Mouse (Mus musculus): Measurements from ENCODE around the gene Cfap97d2. TPM values are rescaled to one million over a fixed set of nuclear protein-coding genes. Genes with fewer than 3 reads are reported as not detected.
A peak's percentile ranks its signal among the peaks of the same experiment; 100 is the strongest.

Gene Cfap97d2
- polyA plus RNA-seq, 1 experiment, result 0.12 TPM

- WGBS, result under 1% methylated on average over 42 of the region's 47 CpGs
- peak overlapping the region; percentile 92 for H3K4me3 ChIP-seq (ENCODE audit: extremely low read depth, insufficient read depth, insufficient read length)
- peak; percentile 46 for TF ChIP-seq POLR2A (IDR thresholded peaks at IDR 0.05; ENCODE audit: low read depth, low read length)
- TF ChIP-seq CTCF (IDR thresholded peaks at IDR 0.05; ENCODE audit: extremely low read depth, insufficient read depth, insufficient read length, insufficient replicate concordance), result peak; percentile 91
- no peaks in the 10 kb centered on the region for H3K27me3 ChIP-seq (ENCODE audit: control insufficient read depth, insufficient read depth, low read length)
- H3K36me3 ChIP-seq (ENCODE audit: control insufficient read depth, insufficient read depth, low read length), result peaks cover 11% of the 10 kb centered on the region
- peak; percentile 95 for DNase-seq (ENCODE audit: low read depth in 1 of 2, low spot score in 2 of 2)
- peak overlapping the region; percentile 99 for H3K27ac ChIP-seq (ENCODE audit: insufficient read depth, low read length)
- peaks cover 3% of the 10 kb centered on the region; the same call in 1 of the 2 replicates for H3K4me1 ChIP-seq (ENCODE audit: control insufficient read depth, insufficient read depth, insufficient read length)
These were observed 80.1 kb downstream of the Cfap97d2 start for GRCm38 (mm10) chr8:13785764-13786299.

- Histone ChIP-seq H3K36me3 (ENCODE audit: control insufficient read depth, insufficient read depth, low read length) (peaks cover 18% of the 10 kb centered on the region), H3K4me3 (ENCODE audit: extremely low read depth, insufficient read depth, insufficient read length) (no peak overlapping the region), H3K27ac (ENCODE audit: insufficient read depth, low read length) (no peak overlapping the region), H3K4me1 (ENCODE audit: control insufficient read depth, insufficient read depth, insufficient read length) (peaks cover 3% of the 10 kb centered on the region; the same call in 1 of the 2 replicates), H3K27me3 (ENCODE audit: control insufficient read depth, insufficient read depth, low read length) (no peaks in the 10 kb centered on the region)
- TF ChIP-seq POLR2A (IDR thresholded peaks at IDR 0.05; ENCODE audit: low read depth, low read length) (no peak), CTCF (IDR thresholded peaks at IDR 0.05; ENCODE audit: extremely low read depth, insufficient read depth, insufficient read length, insufficient replicate concordance) (no peak)
- WGBS, result 95% methylated on average over 8 of the region's 8 CpGs
- DNase-seq (ENCODE audit: low read depth in 1 of 2, low spot score in 2 of 2), result no peak
These were observed 83.9 kb downstream of the Cfap97d2 start for GRCm38 (mm10) chr8:13789606-13790005.

Other genes starting within 250 kb of the Cfap97d2 start
- gene Gas6, start 211.4 kb upstream of the Cfap97d2 start, polyA plus RNA-seq (2012; rRNA removed), result 54.0 and 68.1 TPM in 2 replicates
- gene 1700029H14Rik, start 143.4 kb upstream of the Cfap97d2 start, polyA plus RNA-seq (2012; rRNA removed), result 0.19 and 0.22 TPM in 2 replicates
- 98.7 and 123 TPM in 2 replicates for gene Rasa3, start 28.3 kb upstream of the Cfap97d2 start, polyA plus RNA-seq (2012; rRNA removed)
- gene Cdc16, start 51.8 kb downstream of the Cfap97d2 start, polyA plus RNA-seq (2012; rRNA removed), result 19.6 and 26.4 TPM in 2 replicates
- gene Upf3a, start 79.7 kb downstream of the Cfap97d2 start, polyA plus RNA-seq (2012; rRNA removed), result 5.8 and 7.5 TPM in 2 replicates
- not detected in 2 replicates for gene AF366264, start 132.5 kb downstream of the Cfap97d2 start, polyA plus RNA-seq (2012; rRNA removed)
- gene Champ1, start 163.8 kb downstream of the Cfap97d2 start, polyA plus RNA-seq (2012; rRNA removed), result 6.7 and 8.9 TPM in 2 replicates
- 5.2 and 5.3 TPM in 2 replicates for gene Coprs, start 184.4 kb downstream of the Cfap97d2 start, polyA plus RNA-seq (2012; rRNA removed)